Mouse (Mus musculus) E14TG2a.4 (cell line): ENCODE measurements at regions not wholly inside any gene's neighbourhood (a gene's known extent, or its start where the extent isn't known, plus 50 kb on each side); places are given as distances from the start of the nearest gene placed in this dataset.

ENCODE experiments used
- CTCF ChIP-seq: conservative IDR thresholded peaks from 2 replicates; pipeline ENCODE4 v1.5.1; 2014; ENCODE audit warnings: low read length
- NANOG ChIP-seq: IDR thresholded peaks from 2 replicates; pipeline ENCODE4 v1.6.1; 2014; ENCODE audit warnings: borderline replicate concordance, low read length, mixed read lengths
- POU5F1 ChIP-seq: IDR thresholded peaks from 2 replicates; pipeline ENCODE4 v1.6.1; 2014; ENCODE audit warnings: low read length, borderline replicate concordance

- TF ChIP-seq CTCF, result no peak
- no peak for TF ChIP-seq NANOG
- TF ChIP-seq POU5F1, result no peak
Observed at GRCm38 (mm10) chr1:42231897-42232296, 463.7 kb upstream of the Pou3f3 start.
